Mouse (Mus musculus) lung, adult 2 months (tissue): ENCODE measurements at regions not wholly inside any gene's neighbourhood (a gene's known extent, or its start where the extent isn't known, plus 50 kb on each side); places are given as distances from the start of the nearest gene placed in this dataset.

ENCODE experiments used
- CTCF ChIP-seq: fragments of 200-500 bp; IDR thresholded peaks from 2 replicates; pipeline ENCODE4 v1.5.1; 2011; ENCODE audit warnings: mild to moderate bottlenecking, low read length, control low read depth; ENCODE audit not compliant: insufficient read depth
- POLR2A ChIP-seq: fragments of 200-500 bp; IDR thresholded peaks from 2 replicates; pipeline ENCODE4 v1.6.1; 2011; ENCODE audit warnings: low read depth, mild to moderate bottlenecking, control low read depth, low read length, borderline replicate concordance; ENCODE audit errors: extremely low read depth

DNA sequence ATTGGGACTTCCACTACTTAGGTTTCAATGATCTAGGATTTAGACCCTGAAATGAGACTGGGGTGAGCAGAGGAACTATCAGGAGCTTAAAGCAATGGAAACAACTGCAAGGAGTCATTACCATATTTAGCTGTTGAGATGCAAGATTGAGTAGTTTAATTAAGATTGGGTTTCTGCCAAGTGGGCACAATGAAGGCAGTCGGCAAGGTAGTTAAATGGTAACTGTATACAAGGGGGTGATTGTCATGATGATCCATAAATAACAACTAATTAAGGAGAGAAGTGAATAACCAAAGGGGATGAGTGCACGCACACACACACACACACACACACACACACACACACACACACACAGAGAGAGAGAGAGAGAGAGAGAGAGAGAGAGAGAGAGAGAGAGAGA is 125.7 kb upstream of the Gk2 start:
- TF ChIP-seq POLR2A (no peak), CTCF (no peak)
